Mouse (Mus musculus) lung, postnatal 0 days (tissue): Measurements from ENCODE around the gene Hoxc5.

ENCODE experiments used
- CTCF ChIP-seq: IDR thresholded peaks from 2 replicates; pipeline ENCODE4 v1.5.1; 2016; ENCODE audit warnings: antibody characterized with exemption, mild to moderate bottlenecking
- EP300 ChIP-seq: IDR thresholded peaks from 2 replicates; pipeline ENCODE4 v1.6.1; 2016; ENCODE audit warnings: antibody characterized with exemption, mild to moderate bottlenecking, control low read depth

GRCm38 (mm10) chr15:102965892-102966775 is 1.1 kb upstream of the Hoxc5 start:
- peak; percentile 77 for TF ChIP-seq CTCF
- no peak for TF ChIP-seq EP300
